Mouse (Mus musculus) C2C12 (cell line): ENCODE results near the gene Myt1l.

Experiments used
- CTCF ChIP-seq: IDR thresholded peaks from one replicate; pipeline ENCODE4 v1.5.1; 2011; ENCODE audit not compliant: control insufficient read depth, insufficient read depth, insufficient read length
- MAX ChIP-seq: IDR thresholded peaks from one replicate; pipeline ENCODE4 v1.6.1; 2011; ENCODE audit warnings: mild to moderate bottlenecking, control low read depth

- TF ChIP-seq CTCF = no peak
- TF ChIP-seq MAX = no peak
Observed at GRCm38 (mm10) chr12:29897533-29898085, 369.4 kb downstream of the Myt1l start.
